Mouse (Mus musculus): ENCODE measurements around the gene Pdgfd.
"Not testable (repeated sequence)": the region's sequence is repeated elsewhere in the genome, so short reads cannot be mapped to it uniquely, and the experiment has no call there.

The Pdgfd gene

DNA sequence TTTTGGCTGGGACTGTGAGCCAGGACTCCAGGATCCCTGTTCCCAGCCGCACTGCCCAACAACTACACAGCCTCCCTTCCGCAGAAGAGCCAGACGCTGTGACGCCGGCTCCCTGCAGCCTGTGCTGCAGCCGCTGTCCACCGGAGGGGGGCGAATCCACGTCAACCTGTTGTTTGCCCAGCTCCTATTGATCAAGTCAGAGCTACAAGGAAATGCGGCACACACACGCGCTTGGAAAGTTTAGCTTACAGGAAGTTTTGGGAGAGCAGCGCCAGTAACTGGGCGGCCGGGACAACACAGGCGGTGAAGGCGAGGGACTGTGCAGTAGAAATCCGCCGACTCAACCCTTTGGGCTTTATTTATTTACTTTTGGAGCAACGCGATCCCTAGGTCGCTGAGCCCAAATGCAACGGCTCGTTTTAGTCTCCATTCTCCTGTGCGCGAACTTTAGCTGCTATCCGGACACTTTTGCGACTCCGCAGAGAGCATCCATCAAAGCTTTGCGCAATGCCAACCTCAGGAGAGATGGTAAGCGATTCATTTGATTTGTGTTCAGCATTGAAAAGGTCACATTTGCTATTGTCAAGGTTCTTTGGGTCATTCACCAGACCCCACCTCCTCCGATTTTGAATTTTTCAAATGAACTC is at the start of gene Pdgfd:
Gene Pdgfd, plus strand, starts transcription at position 194 of the 647 bp plus-strand sequence.
- peak; percentile 14 for DNase-seq (ENCODE audit: extremely low spot score, low read depth, low spot score)

DNA sequence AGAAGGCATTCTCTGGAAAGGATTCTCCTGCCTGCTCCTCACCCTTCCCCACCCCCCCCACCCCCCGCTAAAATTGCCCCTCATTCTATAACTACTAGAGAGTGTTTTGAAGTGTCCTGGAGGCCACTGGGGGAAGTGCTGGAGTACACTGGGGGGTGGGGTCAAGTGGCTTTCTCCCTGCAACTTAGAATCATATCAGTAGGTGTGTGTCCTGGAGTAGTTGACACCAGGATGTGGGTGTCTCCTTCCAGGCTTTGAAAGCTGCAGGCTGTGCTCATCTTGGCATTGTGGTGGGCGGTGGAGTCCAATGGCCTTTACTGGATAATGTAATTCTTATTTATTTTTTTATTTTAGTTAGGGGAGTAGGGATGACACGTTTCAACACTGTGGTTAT is 651 bp downstream of the Pdgfd start:
- DNase-seq (ENCODE audit: extremely low spot score, low read depth, low spot score) = no peak

DNA sequence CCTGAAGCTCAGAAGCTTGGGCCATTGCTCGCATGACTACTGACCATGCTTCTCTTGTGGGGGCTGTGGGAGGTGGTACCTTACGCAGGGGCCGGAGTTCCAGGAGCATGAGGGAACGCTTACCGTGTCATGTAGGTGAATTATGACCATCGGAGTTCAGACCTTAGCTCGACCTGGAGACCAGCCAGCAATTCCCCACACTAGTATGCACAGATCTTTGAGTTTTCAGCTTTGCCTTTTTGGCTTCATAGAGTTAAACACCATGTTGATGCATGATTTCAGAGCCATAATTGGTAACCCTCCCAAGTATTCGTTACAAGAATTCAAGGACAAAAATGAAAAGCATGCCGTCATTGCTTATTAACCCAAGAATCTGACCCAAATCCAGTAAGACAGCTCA is 2.6 kb downstream of the Pdgfd start:
- no peak for DNase-seq (ENCODE audit: extremely low spot score, low read depth, low spot score)

DNA sequence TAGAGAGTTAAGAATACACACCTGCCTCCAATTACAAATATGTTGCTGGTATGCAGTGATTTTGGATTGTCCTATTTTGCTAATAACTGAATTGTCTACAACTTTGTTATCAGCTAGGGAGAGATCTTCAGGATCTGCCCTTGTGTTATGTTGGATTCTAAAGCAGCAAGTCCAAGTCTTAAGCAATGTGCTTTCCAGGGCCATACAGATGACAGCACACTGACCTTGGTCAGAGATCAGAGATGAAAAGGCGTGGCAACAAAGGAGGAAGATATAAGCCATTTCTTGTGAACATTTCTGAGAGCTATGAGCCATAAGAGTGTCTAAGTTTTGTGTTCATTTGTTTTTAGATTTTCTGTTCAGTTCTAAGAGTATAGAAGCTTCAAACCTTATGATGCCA is 4.9 kb downstream of the Pdgfd start:
- DNase-seq (ENCODE audit: extremely low spot score, low read depth, low spot score) = no peak

DNA sequence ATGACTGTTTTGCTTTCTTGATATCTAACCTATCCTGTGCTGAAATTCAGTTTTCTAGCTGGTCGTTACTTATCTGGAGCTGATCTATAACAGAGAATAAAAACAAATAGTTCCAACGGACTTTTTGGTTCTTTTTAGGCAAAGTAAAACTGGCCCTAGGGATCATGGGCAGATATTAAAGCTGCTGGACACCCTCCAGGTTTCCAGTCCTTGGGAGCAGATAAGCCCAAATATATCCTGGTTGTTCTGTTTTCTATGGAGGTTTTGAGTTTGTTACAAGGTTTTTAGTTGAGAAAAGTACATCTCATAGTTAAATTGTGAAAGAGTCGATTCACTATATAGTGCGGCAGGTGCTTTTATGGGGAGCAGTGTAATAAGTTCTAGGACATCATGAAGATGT is 7.3 kb downstream of the Pdgfd start:
- no peak for DNase-seq (ENCODE audit: extremely low spot score, low read depth, low spot score)

DNA sequence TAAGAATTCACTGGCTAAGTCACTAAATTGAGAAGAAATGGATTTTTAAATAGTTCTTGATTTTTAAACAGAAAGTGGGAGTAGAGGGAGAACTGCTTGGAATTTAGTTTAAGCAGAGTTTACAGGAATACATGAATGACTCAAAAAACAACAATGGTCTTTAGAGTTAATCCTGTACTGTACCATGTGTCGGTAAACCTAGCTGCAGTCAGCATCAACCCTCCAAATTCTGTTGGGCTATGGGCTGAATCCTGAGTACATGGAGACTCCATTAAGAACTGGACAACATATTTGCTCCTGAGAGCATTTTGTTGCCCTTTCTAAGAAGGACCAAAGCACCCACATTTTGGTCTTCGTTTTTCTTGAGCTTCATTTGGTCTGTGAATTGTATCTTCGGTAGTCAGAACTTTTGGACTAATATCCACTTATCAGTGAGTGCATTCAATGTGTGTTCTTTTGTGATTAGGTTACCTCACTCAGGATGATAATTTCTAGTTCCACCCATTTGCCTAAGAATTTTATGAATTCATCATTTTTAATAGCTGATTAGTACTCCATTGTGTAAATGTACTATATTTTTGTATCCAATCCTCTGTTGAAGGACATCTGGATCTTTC is 14.0 kb downstream of the Pdgfd start:
- no peak for DNase-seq (ENCODE audit: extremely low spot score, low read depth, low spot score)

DNA sequence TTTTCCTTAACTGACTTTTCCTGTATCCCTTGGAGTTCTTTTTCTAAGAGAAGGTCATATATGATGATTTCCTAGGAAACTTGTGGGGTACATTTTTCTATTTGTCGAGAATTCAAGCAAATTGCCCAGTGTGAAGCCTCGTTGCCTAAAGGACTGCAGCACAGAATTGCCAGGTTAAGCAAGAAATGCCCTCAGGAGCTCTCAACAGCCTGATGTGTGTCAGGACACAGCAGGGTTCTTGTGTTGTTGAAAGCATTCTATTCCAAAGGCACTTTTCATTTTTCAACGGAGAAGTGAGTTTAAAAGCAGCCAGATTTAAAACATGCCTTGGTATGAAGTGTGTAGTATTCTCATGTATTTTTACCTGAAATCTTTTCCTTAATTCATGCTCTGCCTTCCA is 19.6 kb downstream of the Pdgfd start:
- no peak for DNase-seq (ENCODE audit: extremely low spot score, low read depth, low spot score)

DNA sequence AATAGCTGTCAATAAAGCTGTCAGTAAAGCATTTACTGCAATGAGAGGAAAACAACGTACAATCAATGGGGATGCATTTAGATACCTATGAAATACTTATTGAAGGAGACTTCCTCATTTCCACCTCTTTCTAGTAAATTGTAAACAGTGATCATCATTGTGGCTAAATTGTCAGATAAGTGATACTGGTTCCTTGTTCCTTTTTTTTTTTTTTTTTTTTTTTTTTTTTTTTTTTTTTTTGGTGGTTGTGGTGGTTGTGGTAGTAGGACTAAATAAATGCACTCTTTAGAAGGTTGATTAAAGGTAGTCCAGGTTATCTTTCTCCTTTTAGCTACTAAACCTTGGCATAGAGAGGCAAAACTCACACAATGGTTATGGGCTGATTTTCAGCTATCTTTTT is 25.0 kb downstream of the Pdgfd start:
- DNase-seq (ENCODE audit: extremely low spot score, low read depth, low spot score) = no peak

DNA sequence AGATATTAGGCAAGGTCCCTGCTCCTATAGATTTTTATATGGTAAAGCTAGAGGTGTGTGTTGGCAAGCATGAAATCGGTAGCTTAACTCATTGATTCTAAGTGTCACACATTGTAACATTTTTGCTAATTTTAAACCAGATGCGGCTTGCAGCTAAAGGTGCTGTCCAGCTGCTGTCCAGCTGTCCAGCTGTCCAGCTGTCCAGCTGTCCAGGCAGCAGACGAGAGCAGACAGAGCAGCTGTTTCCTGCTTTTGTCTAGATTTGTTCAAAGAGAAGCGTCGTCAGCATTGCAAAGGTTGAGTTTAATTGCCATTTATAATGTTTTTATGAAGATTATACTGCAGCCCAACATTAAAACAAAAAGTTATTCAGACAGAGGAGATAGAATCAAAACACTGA is 44.5 kb downstream of the Pdgfd start:
- no peak for DNase-seq (ENCODE audit: extremely low spot score, low read depth, low spot score)

DNA sequence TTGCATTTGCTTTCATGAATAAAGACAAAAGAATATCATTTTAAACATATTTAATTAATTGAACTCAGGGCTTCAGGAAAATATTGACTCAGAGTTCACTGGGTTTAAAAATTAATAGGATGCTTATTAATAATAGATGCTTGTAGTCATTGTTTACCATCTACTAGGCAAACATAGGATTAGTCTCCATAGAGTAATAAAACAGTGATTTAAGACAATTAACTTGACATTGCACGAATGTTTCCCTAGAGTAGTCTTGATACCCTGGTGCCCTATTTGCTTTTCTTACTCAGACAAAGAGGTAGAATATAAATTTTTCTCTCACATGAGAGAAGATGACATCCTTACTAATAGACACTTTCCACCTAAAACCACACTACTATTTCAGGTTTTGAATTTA is 49.1 kb downstream of the Pdgfd start:
- DNase-seq (ENCODE audit: extremely low spot score, low read depth, low spot score) = no peak

DNA sequence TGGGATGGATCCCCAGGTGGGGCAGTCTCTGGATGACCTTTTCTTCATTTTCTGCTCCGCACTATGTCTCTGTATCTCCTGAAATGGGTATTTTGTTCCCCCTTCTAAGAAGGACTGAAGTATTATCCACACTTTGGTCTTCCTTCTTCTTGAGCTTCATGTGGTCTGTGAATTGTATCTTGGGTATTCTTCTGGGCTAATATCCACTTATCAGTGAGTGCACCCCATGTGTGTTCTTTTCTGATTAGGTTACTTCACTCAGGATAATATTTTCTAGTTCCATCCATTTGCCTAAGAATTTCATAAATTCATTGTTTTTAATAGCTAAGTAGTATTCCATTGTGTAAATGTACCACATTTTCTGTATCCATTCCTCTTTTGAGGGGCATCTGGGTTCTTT is 67.6 kb downstream of the Pdgfd start:
- not testable (repeated sequence) for DNase-seq (ENCODE audit: extremely low spot score, low read depth, low spot score)

DNA sequence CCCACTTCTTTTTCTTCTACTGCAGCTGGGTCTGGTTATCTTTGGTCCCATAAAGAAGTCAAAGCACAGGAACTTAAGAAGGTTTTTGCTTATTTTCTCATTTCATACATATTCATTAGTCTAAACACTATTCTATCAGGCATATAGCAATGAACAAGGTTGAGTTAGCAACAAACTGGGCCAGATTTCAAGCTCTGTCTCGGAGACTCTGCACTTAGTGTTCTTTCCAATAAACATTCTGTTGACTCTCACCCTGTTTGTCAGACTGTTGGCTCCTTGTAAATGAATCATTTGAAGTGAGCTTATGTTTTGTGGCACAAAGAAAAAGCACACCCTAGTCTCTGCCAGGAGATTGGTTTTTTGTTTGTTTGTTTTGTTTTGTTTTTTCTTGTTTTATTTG is 81.9 kb downstream of the Pdgfd start:
- no peak for DNase-seq (ENCODE audit: extremely low spot score, low read depth, low spot score)

DNA sequence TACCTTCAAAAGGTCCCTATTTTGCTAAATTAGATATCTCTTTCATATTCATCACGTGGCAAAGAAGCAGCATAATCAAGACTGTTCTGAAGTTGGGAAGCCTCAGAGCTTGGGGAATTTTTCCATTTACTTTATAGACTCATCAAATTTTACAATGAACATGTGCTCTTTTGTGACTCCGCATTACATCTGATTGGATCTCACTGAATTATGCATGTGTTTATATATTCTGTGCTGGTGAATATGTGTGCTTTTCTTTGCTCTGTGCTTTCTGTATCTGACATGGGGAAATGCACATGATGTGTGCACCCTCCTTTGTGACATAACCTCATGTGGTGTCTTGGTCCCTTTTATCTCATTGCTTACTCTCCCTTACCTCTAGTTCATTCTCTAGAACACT is 83.6 kb downstream of the Pdgfd start:
- no peak for DNase-seq (ENCODE audit: extremely low spot score, low read depth, low spot score)

DNA sequence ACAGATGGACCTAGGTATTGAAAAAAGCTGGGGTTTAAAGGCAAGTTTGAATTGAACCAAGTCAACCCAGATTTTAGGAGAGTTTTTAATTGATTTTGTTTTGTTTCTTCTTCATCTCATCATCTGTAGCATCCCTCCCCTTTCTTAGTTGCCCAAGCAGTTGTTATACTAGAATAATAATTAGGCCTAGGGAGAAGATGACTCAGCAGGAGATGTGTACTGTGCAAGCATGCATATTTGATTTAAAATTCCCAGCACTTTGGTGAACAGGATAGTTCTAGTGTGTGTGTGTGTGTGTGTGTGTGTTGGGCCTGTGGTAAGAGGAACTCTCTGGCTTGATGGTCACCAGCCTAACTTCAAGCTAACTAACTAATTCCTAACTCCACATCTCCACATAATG is 88.7 kb downstream of the Pdgfd start:
- DNase-seq (ENCODE audit: extremely low spot score, low read depth, low spot score) = no peak

DNA sequence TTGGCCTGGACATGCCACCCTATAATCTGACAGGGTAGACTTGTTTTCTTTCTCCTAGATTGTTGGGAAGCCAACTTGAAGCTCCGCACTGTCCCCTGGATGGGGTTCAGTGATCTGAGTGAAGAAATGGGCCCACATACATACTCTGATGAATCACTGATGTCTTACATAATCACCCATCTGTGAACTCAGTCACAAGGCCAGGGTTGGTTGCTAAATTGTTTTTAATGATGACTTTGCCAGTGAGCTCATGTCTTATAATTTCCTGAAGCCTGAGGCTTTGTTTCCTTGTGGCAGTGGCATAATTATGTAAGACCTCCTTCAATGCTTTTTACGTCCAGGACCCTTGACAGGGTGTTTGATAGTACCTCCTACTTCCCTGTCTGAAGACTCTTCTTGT is 96.4 kb downstream of the Pdgfd start:
- no peak for DNase-seq (ENCODE audit: extremely low spot score, low read depth, low spot score)

DNA sequence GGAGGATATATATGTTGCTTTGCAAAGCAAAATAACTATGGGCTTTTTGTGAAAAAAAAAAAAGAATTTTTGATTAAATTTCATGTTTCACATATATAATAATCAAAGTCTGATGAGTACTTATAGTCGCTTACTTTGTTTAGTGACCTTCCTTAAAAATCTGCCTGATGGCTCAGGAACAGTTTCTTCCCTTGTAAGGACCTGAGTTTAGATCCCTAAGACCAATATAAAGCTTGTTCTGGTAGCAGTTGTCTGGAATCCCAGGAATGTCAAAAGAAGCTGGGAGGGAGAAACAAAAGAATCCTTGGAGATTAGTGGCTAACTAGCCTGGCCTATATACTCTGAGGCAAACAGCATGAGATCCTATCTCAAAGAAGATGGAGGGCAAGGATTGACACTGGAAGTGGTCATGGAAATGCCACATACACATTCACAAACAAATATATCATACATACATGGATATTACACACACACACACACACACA is 101.5 kb downstream of the Pdgfd start, which contains the start of gene Ddi1:
Gene Ddi1, minus strand, starts transcription at position 51 of the 485 bp plus-strand sequence.
- no peak for DNase-seq (ENCODE audit: extremely low spot score, low read depth, low spot score)

DNA sequence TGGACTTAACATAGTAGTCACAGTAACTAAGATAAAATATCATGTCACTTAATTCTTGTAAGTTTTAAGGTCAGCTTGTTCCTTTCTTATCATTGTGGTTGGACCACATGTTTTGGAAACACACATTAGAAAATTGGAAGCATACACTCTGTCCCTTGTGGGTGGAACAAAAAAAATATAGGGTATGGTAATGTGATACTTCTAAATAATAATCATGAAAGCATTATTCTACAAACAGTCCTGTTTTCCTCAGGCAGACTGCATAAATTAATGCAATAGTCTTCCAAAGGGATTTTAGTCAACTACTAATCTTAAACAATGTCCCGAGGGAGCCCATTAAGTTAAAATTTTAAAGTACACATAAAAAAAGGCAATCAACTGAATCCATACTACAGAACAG is 108.0 kb downstream of the Pdgfd start:
- no peak for DNase-seq (ENCODE audit: extremely low spot score, low read depth, low spot score)

DNA sequence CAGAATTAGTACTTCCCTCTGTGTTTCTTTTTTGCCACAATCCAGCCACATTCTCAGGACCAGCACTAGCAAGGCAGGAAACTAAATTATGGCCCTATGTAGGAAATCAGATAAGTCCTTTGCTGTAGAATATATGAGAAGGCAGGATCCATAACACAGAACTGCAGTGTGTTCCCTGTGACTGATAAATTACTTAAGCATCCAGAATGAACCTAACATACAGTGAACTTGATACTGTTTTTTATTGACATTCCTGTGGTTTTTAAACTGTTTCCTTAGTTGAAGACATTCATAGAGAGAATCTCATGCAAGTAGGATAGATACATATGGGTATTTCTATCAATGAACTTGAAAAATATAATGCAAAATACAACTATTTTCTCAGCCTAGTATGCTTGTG is 109.1 kb downstream of the Pdgfd start:
- DNase-seq (ENCODE audit: extremely low spot score, low read depth, low spot score) = no peak

DNA sequence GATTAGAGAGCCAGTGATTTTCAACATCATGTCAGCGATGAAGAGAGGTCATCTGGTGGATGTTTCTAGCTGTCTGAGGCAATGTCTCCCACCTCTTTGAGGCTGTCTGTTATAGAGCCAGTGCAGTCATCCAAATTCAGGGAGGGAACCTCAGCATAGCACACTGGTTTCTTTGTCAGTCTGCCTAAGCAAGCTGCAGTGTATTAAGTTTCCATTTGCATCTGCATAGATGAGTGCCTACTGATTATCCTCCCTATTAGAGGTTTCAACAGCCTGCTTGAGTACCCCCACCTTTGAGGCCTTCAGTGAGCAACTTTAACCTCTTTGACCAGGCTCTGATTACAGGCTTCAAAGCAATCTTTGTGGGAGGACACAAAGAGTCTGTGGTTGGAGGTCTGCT is 118.4 kb downstream of the Pdgfd start:
- DNase-seq (ENCODE audit: extremely low spot score, low read depth, low spot score) = no peak

DNA sequence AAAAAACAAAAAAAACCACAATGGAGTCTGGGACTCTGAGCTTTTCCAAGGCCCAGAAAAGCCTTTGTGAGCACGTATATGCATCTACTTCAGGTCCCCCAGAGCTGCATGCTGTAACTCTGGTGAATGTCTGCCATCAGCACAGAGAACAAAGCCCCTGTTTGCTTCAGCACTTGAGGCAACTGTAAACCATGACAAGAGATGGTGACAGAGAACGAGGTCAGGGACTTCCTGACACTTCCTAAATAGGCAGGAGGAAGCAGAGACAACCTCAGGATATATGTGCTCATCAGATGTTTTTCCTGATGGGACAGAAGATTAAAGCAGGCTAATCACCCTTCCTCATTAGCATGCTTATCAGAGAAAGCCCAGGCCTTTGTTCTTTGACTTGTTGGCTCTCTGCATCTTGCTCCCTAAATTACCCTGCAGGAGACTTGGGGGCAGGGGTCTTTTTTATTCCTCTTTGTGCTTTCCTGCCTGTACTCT is 120.9 kb downstream of the Pdgfd start:
- no peak for DNase-seq (ENCODE audit: extremely low spot score, low read depth, low spot score)

DNA sequence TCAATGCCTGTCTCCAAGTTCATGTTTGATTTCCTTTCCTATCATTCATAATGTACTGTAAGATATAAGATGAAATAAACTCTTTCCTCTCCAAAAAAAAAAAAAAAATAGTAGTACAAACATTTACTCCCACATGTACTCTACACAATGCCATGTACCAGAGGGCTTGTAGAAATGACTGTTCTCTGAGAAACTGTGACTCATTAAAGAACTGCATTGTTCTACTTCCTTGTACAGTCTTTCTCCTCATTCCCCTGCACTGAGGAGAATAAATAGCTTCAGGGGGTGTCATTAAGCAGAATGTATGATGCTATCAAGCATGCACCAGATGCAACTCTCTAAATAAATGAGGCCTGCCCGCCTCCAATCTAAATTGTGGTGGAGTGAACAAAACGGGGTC is 130.2 kb downstream of the Pdgfd start:
- no peak for DNase-seq (ENCODE audit: extremely low spot score, low read depth, low spot score)

DNA sequence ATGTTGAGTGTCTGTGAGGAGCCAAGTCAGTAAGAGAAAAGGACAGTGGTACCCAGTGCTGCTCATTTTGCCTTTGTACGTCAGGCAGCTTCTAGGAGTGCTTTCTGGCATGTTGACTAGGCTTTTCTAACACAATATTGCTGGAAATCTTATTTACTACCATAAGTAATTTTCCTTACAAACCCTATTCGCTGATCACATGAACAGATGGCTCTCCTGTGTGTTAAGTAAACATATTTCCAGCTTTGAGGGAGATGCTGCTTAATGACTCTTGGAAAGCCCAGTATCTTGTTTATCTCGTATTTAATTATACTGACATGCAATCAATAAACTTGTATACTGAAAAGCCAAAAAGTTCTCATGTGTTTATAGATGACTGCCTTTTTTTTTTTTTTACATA is 133.7 kb downstream of the Pdgfd start:
- DNase-seq (ENCODE audit: extremely low spot score, low read depth, low spot score) = no peak

DNA sequence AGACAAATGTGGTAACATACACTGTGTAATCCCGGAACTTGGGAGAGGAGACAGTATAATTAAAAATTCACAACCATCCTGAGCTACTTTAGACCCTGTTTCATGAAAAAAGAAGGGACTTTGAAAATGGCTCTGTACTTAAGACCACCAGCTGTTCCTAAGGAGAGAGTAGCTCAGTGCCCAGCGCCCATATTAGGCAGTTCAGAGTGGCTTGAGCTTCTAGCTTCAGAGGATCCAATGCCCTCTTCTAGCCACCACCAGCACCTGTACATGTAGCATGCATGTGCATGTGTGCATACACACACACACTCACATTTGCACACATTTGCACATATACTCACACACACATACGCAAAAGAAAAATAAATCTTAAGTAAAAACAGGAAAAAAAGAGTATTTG is 136.2 kb downstream of the Pdgfd start:
- no peak for DNase-seq (ENCODE audit: extremely low spot score, low read depth, low spot score)

Data from hindlimb bud, embryonic 11.5 days (tissue).